Mouse (Mus musculus) monocyte, adult 2 months (primary cell): ENCODE measurements around the gene Reg3d.
"Not testable (repeated sequence)": the region's sequence is repeated elsewhere in the genome, so short reads cannot be mapped to it uniquely, and the experiment has no call there.

Experiments used
- DNase-seq, 2 experiments: peaks; one replicate each; pipeline ENCODE4 v3.0.0; 2022; ENCODE audit warnings: low spot score in 2 of 2, low read depth in 1 of 2

Gene Reg3d

DNA sequence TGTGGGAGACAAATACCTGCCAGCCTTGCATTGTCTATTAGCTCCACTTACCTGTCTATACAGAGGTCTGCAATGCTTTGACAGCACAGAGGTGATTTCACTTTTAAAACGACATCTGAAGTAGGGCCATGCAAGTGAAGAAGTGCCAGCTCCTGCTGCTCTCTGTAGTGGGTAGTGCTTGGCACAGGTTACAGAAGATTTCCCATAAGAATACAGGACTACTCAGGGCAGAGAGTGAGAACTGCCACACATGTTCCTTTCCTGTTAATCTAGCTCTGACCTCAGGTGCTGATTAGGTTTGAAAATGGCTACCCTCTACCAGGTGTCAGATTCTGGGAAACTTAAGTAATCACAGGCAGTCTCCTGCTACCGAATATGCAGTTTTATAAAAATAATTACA is at the start of gene Reg3d:
Reg3d (minus strand) TSS at position 101 of the 400 bp plus-strand sequence.
- DNase-seq: no peak

DNA sequence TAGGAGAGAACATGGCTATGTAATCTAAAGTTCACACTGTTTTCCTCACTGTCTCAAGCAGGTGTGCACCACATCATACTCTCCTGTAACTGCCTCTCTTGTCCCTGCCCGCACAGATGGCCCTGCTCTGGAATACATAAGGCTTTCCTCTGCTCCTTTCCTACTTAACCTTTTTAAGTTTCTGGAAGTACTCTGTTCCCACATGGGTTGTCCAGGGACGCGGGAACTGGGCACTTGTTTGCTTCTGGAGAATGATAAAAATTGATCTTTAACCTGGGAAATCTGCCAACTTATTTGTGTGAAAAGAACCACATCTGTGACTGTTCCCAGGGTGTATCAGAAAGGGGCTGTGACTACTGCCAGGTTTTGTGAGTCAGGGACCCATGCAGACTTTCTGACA is 46.8 kb upstream of the Reg3d start:
- no peak for DNase-seq

DNA sequence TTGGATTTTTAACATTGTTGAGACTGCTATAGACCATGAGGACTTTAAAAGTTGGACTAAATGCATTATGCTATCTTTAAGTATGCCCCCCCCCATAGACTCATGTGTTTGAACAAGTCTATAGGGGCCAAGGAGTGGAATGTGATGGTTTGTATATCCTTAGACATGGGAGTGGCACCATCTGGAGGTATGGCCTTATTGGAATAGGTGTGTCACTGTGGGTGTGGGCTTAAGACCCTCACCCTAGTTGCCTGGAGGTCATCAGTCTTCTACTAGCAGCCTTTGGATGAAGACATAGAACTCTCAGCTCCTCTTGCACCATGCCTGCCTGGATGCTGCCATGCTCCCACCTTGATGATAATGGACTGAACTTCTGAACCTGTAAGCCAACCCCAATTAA is 43.7 kb upstream of the Reg3d start, which contains the start of gene Reg1:
Reg1 (plus strand) TSS at position 301 of the 400 bp plus-strand sequence.
- not testable (repeated sequence) for DNase-seq

- DNase-seq: not testable (repeated sequence)
Measured at GRCm38 (mm10) chr6:78395323-78395722, 16.7 kb upstream of the Reg3d start, which contains the start of gene Reg2. Gene Reg2 (plus strand): TSS chr6:78395623.

- no peak for DNase-seq
Measured at GRCm38 (mm10) chr6:78385609-78386008, 6.9 kb upstream of the Reg3d start.

DNA sequence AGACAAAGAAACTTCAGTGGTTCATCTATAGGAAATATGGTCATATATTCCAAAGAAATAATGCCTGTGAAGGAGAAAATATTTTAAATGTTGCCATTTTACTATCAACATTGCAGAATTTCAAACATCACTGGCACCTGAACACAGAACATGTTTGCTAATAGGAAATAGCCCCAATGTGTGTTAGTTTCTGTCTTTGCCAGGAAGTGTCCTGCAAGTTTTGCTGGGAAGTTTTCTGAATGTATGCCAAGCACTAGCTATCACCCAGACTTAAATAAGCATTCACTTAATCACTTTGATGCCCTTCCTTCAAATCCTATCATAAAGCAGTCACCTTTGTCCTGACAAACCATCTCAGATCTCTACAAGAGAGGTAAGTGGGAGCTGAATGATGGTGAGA is 1.7 kb upstream of the Reg3d start, which contains the start of gene Reg3a:
Reg3a (plus strand) TSS at position 301 of the 400 bp plus-strand sequence.
- no peak for DNase-seq

- DNase-seq: no peak
Measured at GRCm38 (mm10) chr6:78370357-78370756, 8.3 kb downstream of the Reg3d start, which contains the start of gene Reg3b. Gene Reg3b (plus strand): TSS chr6:78370657.

DNA sequence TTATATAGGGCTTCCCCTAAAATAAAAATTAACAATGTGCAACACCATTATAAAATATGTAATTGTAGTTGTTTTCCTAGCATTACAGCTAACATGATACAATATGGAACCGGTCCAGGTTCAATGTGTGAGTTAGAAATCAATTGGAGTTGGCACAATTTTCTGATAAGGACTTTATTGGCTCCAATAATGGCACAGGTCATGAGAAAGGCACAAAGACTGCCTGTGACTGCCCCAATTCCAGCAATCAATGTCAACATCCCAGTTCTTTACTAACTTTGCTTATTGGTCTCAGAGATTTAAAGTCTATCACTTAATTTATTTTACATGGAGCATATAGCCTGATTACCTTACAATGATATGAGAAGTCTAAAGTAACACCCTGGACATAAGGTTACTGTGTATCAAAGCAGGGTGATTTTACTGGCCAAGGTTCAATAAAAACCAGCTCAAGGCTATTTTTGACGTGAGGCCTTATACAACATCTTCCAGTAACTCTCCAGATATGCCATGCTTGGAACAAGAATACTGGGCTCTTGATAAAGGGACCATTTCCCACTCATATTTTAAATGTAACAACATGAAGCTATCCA is 16.6 kb downstream of the Reg3d start:
- no peak for DNase-seq

DNA sequence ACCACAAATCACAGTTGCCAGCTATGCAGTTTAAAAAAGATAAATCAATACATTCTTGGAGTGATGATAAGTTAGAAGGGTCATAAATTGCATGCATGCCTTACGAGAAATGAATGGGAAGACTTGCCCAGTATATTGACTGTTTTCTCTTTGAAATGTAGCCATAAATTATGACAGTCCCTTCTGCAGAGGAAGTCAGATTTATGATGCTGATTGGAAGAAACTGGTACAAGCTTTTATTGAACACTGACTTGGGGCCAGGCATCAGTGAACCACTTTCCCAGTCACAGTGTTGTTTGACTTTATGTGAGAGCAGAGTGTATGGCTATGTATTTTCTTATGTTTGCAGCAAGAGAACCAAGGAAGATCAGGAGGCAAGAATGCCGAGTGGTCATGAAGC is 37.0 kb downstream of the Reg3d start:
- no peak for DNase-seq

DNA sequence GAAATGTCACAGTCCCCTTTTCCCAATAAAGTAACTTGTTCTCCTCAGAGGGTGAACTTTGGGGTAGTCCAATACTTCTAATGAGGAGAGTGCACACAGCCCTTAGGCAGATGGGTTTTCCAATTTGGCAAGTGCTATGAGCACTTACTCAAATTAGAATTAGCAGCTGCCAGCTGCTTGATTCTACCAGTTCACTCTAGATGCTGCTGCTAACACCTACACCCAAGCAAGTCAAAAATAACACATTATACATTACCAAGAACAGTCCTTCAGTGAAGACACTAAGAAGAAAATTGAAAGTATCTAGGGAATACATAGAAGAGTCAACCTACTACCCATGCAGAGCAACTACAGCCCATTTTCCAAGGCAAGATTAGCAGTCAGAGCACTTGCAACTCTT is 38.4 kb downstream of the Reg3d start:
- DNase-seq: no peak

GRCm38 (mm10) chr6:78331919-78332569 is 46.6 kb downstream of the Reg3d start:
- DNase-seq: no peak

GRCm38 (mm10) chr6:78329166-78329565 is 49.5 kb downstream of the Reg3d start:
- no peak for DNase-seq

DNA sequence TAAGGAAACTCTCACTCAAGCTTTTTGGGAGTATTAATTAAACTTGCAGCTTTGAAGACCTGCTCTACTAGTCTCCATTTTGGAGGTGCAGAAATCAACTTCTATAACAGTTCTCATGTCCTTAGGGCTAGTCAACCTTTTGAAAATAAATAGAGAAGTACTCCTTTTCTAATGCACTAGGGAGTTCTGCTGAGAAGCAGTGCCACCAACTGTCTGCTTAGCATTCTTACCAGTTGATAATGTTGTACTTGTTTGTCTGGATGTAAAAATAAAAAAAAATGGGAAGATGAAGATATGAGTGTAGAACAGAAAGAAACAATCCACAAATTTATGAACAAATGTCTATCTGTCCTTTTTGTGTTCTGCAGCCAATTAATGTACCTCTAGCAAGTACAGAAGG is 50.9 kb downstream of the Reg3d start:
- DNase-seq: no peak
